Mouse (Mus musculus): ENCODE results near the gene Pitpnm1. TPM values are rescaled to one million over a fixed set of nuclear protein-coding genes. Genes with fewer than 3 reads are reported as not detected.
"Not testable (repeated sequence)": the region's sequence is repeated elsewhere in the genome, so short reads cannot be mapped to it uniquely, and the experiment has no call there.

Gene Pitpnm1
- polyA plus RNA-seq, 1 experiment, result 42.3 TPM

GRCm38 (mm10) chr19:4066280-4066679, 33.5 kb upstream of the Pitpnm1 start:
- H3ac ChIP-seq (ENCODE audit: control insufficient read depth, insufficient read length), result no peak overlapping the region
- no peak overlapping the region for H3K4me2 ChIP-seq (ENCODE audit: low read depth)
- TF ChIP-seq CEBPB (IDR thresholded peaks at IDR 0.05; ENCODE audit: insufficient read depth, poor library complexity, severe bottlenecking), result no peak
- TF ChIP-seq MYOG (IDR thresholded peaks at IDR 0.05; ENCODE audit: control insufficient read depth in 1 of 3, insufficient read depth in 1 of 3, insufficient read length in 2 of 3, low read depth in 2 of 3), result no peak
- no peak for TF ChIP-seq MYOD1 (IDR thresholded peaks at IDR 0.05; ENCODE audit: control insufficient read depth in 1 of 3, insufficient read length in 2 of 3, low read depth in 2 of 3)
- TF ChIP-seq SRF (IDR thresholded peaks at IDR 0.05; ENCODE audit: control insufficient read depth, insufficient read length, low read depth), result no peak
- no peak for TF ChIP-seq USF1 (IDR thresholded peaks at IDR 0.05; ENCODE audit: low read depth)
- TF ChIP-seq POLR2A (IDR thresholded peaks at IDR 0.05; ENCODE audit: insufficient read length, low read depth), result no peak
- TF ChIP-seq POLR2AphosphoS2 (IDR thresholded peaks at IDR 0.05; ENCODE audit: insufficient read length, low read depth), result no peak
- H3K36me3 ChIP-seq (ENCODE audit: control insufficient read depth, insufficient read depth), result no peaks in the 10 kb centered on the region
- no peaks in the 10 kb centered on the region for H3K79me2 ChIP-seq (ENCODE audit: control insufficient read depth, insufficient read depth)
- no peak overlapping the region for H3K4me3 ChIP-seq
- no peaks in the 10 kb centered on the region for H3K27me3 ChIP-seq (ENCODE audit: control insufficient read depth, insufficient read depth, insufficient read length)

- TF ChIP-seq TCF12 (IDR thresholded peaks at IDR 0.05; ENCODE audit: insufficient read depth, poor library complexity, severe bottlenecking) (no peak), MYOG (IDR thresholded peaks at IDR 0.05; ENCODE audit: control insufficient read depth in 1 of 3, insufficient read depth in 1 of 3, insufficient read length in 2 of 3, low read depth in 2 of 3) (no peak), USF1 (IDR thresholded peaks at IDR 0.05; ENCODE audit: low read depth) (no peak), MAX (IDR thresholded peaks at IDR 0.05; ENCODE audit: low read depth) (no peak), SRF (IDR thresholded peaks at IDR 0.05; ENCODE audit: control insufficient read depth, insufficient read length, low read depth) (no peak), CEBPB (IDR thresholded peaks at IDR 0.05; ENCODE audit: insufficient read depth, poor library complexity, severe bottlenecking) (no peak), REST (IDR thresholded peaks at IDR 0.05; ENCODE audit: insufficient read depth, insufficient read length) (no peak), TCF3 (IDR thresholded peaks at IDR 0.05; ENCODE audit: insufficient read length, low read depth) (no peak), E2F4 (IDR thresholded peaks at IDR 0.05; ENCODE audit: insufficient read depth) (no peak)
- no peaks in the 10 kb centered on the region for H3K27me3 ChIP-seq (ENCODE audit: control insufficient read depth, insufficient read depth, insufficient read length)
- H3K4me2 ChIP-seq (ENCODE audit: low read depth), result no peak overlapping the region
- H3K4me3 ChIP-seq, result no peak overlapping the region
- H3ac ChIP-seq (ENCODE audit: control insufficient read depth, insufficient read length), result no peak overlapping the region
- H3K36me3 ChIP-seq (ENCODE audit: control insufficient read depth, insufficient read depth), result no peaks in the 10 kb centered on the region
- H3K79me2 ChIP-seq (ENCODE audit: control insufficient read depth, insufficient read depth), result no peaks in the 10 kb centered on the region
Observed at GRCm38 (mm10) chr19:4066877-4067276, 32.9 kb upstream of the Pitpnm1 start.

- not testable (repeated sequence) for H3K4me3 ChIP-seq; H3ac ChIP-seq (ENCODE audit: control insufficient read depth, insufficient read length); H3K36me3 ChIP-seq (ENCODE audit: control insufficient read depth, insufficient read depth); H3K79me2 ChIP-seq (ENCODE audit: control insufficient read depth, insufficient read depth); H3K27me3 ChIP-seq (ENCODE audit: control insufficient read depth, insufficient read depth, insufficient read length); H3K4me2 ChIP-seq (ENCODE audit: low read depth)
Observed at GRCm38 (mm10) chr19:4068242-4068641, 31.6 kb upstream of the Pitpnm1 start.

GRCm38 (mm10) chr19:4068717-4069410, 30.9 kb upstream of the Pitpnm1 start:
- TF ChIP-seq SRF (IDR thresholded peaks at IDR 0.05; ENCODE audit: control insufficient read depth, insufficient read length, low read depth) (no peak), TCF12 (IDR thresholded peaks at IDR 0.05; ENCODE audit: insufficient read depth, poor library complexity, severe bottlenecking) (no peak), USF1 (IDR thresholded peaks at IDR 0.05; ENCODE audit: low read depth) (no peak), MYOG (IDR thresholded peaks at IDR 0.05; ENCODE audit: control insufficient read depth in 1 of 3, insufficient read depth in 1 of 3, insufficient read length in 2 of 3, low read depth in 2 of 3) (no peak), POLR2A (IDR thresholded peaks at IDR 0.05; ENCODE audit: insufficient read length, low read depth) (no peak), MAX (IDR thresholded peaks at IDR 0.05; ENCODE audit: low read depth) (no peak)
- Histone ChIP-seq H3K27me3 (ENCODE audit: control insufficient read depth, insufficient read depth, insufficient read length) (no peaks in the 10 kb centered on the region), H3K79me2 (ENCODE audit: control insufficient read depth, insufficient read depth) (no peaks in the 10 kb centered on the region), H3ac (ENCODE audit: control insufficient read depth, insufficient read length) (no peak overlapping the region), H3K36me3 (ENCODE audit: control insufficient read depth, insufficient read depth) (no peaks in the 10 kb centered on the region), H3K4me2 (ENCODE audit: low read depth) (no peak overlapping the region), H3K4me3 (no peak overlapping the region)

GRCm38 (mm10) chr19:4070311-4070710, 29.5 kb upstream of the Pitpnm1 start:
- H3ac ChIP-seq (ENCODE audit: control insufficient read depth, insufficient read length), result no peak overlapping the region
- no peaks in the 10 kb centered on the region for H3K27me3 ChIP-seq (ENCODE audit: control insufficient read depth, insufficient read depth, insufficient read length)
- no peaks in the 10 kb centered on the region for H3K79me2 ChIP-seq (ENCODE audit: control insufficient read depth, insufficient read depth)
- H3K36me3 ChIP-seq (ENCODE audit: control insufficient read depth, insufficient read depth), result no peaks in the 10 kb centered on the region
- H3K4me3 ChIP-seq, result no peak overlapping the region
- no peak overlapping the region for H3K4me2 ChIP-seq (ENCODE audit: low read depth)
- TF ChIP-seq SRF (IDR thresholded peaks at IDR 0.05; ENCODE audit: control insufficient read depth, insufficient read length, low read depth), result no peak
- no peak for TF ChIP-seq E2F4 (IDR thresholded peaks at IDR 0.05; ENCODE audit: insufficient read depth)
- TF ChIP-seq MYOG (IDR thresholded peaks at IDR 0.05; ENCODE audit: control insufficient read depth in 1 of 3, insufficient read depth in 1 of 3, insufficient read length in 2 of 3, low read depth in 2 of 3), result no peak
- TF ChIP-seq CEBPB (IDR thresholded peaks at IDR 0.05; ENCODE audit: insufficient read depth, poor library complexity, severe bottlenecking), result no peak
- no peak for TF ChIP-seq REST (IDR thresholded peaks at IDR 0.05; ENCODE audit: insufficient read depth, insufficient read length)
- TF ChIP-seq TCF12 (IDR thresholded peaks at IDR 0.05; ENCODE audit: insufficient read depth, poor library complexity, severe bottlenecking), result no peak
- TF ChIP-seq USF1 (IDR thresholded peaks at IDR 0.05; ENCODE audit: low read depth), result no peak
- TF ChIP-seq MYOD1 (IDR thresholded peaks at IDR 0.05; ENCODE audit: control insufficient read depth in 1 of 3, insufficient read length in 2 of 3, low read depth in 2 of 3), result no peak
- TF ChIP-seq POLR2AphosphoS2 (IDR thresholded peaks at IDR 0.05; ENCODE audit: insufficient read length, low read depth), result no peak
- no peak for TF ChIP-seq MAX (IDR thresholded peaks at IDR 0.05; ENCODE audit: low read depth)
- TF ChIP-seq TCF3 (IDR thresholded peaks at IDR 0.05; ENCODE audit: insufficient read length, low read depth), result no peak
- no peak for TF ChIP-seq POLR2A (IDR thresholded peaks at IDR 0.05; ENCODE audit: insufficient read length, low read depth)
